Mouse (Mus musculus): ENCODE measurements around the gene Nostrin.

GRCm38 (mm10) chr2:69112609-69113008 lies 23.0 kb upstream of the Nostrin start:
- TF ChIP-seq CTCF (IDR thresholded peaks at IDR 0.05; ENCODE audit: control insufficient read depth, insufficient read depth, low read length) (no peak), POLR2A (IDR thresholded peaks at IDR 0.05; ENCODE audit: borderline replicate concordance, control insufficient read depth, low read depth, low read length) (no peak)
